Mouse (Mus musculus): Measurements from ENCODE around the gene Slc25a42.
A peak's percentile ranks its signal among the peaks of the same experiment; 100 is the strongest.

The Slc25a42 gene

GRCm38 (mm10) chr8:70172043-70172681 is 39.9 kb downstream of the Slc25a42 start, which contains the start of gene Tmem161a:
Tmem161a (plus strand) TSS chr8:70172356.
- DNase-seq (ENCODE audit: inconsistent age in 2 of 2, low spot score in 1 of 2) = peak; percentile 94 to 97

GRCm38 (mm10) chr8:70171240-70171639 is 40.9 kb downstream of the Slc25a42 start:
- DNase-seq (ENCODE audit: inconsistent age in 2 of 2, low spot score in 1 of 2) = no peak

GRCm38 (mm10) chr8:70170748-70171147 is 41.4 kb downstream of the Slc25a42 start:
- DNase-seq (ENCODE audit: inconsistent age in 2 of 2, low spot score in 1 of 2) = no peak

- no peak for DNase-seq (ENCODE audit: inconsistent age in 2 of 2, low spot score in 1 of 2)
Measured at GRCm38 (mm10) chr8:70170116-70170515, 42.0 kb downstream of the Slc25a42 start.

DNA sequence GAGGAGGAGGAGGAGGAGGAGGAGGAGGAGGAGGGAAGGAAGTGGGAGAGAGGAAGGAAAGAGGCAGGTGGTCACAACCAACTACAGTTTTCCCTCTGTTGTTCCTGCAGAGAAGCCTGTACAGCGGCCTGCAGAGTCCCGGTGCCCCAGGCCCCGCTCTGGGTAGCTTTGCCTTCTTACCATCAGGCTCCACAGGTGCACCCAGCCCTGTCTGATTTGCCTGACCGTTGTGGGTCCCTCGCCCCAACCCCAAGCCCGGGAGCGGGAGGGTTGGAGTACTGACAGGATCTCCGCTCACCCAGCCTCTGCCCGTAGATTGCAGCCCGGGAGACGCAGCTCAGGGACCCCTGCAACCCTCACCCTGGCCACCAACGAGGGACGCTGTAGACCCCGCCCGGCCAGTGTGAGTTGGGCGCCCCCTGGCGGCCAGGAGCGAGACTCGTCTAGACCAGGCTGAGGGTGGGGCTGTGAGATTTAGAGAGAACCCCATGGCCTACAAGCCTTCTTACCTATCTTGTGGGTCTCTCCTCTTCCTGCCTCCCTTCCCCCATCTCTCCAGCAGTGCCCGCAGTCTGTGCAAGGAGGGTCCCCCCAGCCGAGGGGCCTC is 45.5 kb downstream of the Slc25a42 start:
- peak; percentile 51 to 80 for DNase-seq (ENCODE audit: inconsistent age in 2 of 2, low spot score in 1 of 2)

DNA sequence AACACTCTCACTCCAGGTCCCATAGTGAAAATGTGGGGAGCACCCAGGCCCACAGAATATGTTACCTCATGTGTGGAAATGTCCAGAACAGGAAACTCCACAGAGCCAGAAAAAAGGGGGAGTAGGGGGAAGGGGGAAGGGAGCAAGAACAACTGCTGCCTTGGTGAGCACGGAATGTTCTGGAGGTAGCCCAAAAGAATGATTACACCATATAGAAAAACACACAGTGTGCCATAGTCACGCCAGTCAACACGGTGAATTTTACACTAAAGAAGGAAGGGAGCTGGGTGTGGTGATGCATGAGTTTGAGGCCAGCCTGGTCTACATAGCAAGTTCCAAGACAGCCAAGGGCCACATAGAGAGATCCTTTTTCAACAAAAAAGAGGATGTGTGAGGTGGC is 48.8 kb downstream of the Slc25a42 start:
- DNase-seq (ENCODE audit: inconsistent age in 2 of 2, low spot score in 1 of 2) = no peak

GRCm38 (mm10) chr8:70160015-70160414 is 52.1 kb downstream of the Slc25a42 start:
- no peak for DNase-seq (ENCODE audit: inconsistent age in 2 of 2, low spot score in 1 of 2)

DNA sequence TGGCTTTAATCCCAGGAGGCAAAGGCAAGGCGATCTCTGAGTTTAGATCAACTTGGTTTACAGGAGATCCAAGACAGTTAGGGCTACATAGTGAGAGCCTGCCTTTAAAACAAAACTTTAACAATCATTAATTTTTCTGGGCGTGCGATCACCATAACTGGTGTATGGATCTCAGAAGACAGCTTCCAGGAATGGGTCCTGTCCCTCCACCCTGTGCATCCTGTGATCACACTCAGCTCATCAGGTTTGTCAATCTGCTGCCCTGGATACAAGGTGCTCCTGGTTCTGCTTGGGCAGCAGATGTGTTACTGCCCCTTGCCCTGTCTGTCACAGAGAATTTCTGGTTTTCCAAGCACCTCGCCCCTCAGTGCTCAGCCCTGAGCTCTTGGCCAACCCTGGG is 52.9 kb downstream of the Slc25a42 start:
- DNase-seq (ENCODE audit: inconsistent age in 2 of 2, low spot score in 1 of 2) = no peak

DNA sequence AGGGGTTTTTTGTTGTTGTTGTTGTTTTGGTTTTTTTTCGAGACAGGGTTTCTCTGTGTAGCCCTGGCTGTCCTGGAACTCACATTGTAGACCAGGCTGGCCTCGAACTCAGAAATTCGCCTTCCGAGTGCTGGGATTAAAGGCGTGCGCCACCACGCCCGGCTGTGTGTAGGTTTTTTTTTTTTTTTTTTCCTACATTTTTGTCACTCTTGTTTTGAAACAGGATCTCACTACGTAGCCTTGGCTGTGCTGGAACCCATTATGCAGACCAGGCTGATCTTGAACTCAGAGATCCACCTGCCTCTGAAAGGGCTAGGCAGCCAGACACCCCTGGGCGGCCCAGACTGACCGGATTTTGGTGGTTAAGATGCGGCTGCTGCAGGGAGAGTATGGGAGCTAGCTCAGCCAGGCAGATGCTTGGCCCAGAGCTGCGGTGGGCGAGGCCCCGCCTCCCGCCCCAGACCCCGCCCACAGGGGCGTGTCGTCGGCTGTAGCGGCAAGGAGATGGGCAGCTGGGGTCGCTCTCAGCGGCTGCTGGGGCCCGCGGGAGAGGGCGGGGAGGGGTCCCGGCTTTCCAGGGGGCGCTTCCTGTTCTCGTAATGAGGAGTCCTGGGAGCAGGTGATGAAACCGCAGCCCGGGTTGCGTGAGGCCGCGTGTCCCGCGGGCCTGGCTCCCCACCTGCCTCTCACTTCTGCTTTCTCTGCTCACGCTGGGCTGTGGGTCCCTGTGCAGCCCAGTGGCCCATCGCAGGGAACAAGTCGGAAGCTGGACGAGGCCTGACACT is 53.8 kb downstream of the Slc25a42 start:
- peak; percentile 72 to 82 for DNase-seq (ENCODE audit: inconsistent age in 2 of 2, low spot score in 1 of 2)

DNA sequence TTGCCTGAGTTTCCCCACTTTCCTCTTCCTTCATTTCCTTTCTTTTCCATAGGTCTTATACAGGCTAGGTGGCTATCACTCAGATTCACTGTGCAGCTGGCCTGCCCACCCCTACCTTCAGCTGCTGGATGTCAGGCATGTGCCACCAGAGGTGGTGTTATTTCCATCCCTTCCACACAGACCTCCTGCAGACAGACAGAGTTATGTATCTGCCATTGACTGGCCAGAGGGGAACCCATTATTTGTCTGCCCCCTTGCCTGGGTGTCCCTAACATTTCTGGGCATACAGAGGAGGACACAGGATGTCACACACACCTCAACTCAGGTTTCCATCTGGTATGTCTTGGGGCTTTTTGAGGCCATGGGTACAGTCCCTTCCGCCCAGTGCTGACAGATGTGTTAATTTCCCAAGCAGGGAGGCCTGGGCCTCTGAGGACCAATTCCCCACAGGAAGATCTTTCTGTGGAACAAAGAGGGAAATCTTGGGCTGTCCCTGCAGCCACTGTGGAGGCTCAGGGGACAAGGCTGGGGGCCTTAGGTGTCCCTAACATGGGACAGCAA is 54.8 kb downstream of the Slc25a42 start:
- DNase-seq (ENCODE audit: inconsistent age in 2 of 2, low spot score in 1 of 2) = no peak

- peak; percentile 68 to 83 for DNase-seq (ENCODE audit: inconsistent age in 2 of 2, low spot score in 1 of 2)
Measured at GRCm38 (mm10) chr8:70152537-70153257, 59.4 kb downstream of the Slc25a42 start.

- DNase-seq (ENCODE audit: inconsistent age in 2 of 2, low spot score in 1 of 2) = no peak
Measured at GRCm38 (mm10) chr8:70150158-70150557, 61.9 kb downstream of the Slc25a42 start.

DNA sequence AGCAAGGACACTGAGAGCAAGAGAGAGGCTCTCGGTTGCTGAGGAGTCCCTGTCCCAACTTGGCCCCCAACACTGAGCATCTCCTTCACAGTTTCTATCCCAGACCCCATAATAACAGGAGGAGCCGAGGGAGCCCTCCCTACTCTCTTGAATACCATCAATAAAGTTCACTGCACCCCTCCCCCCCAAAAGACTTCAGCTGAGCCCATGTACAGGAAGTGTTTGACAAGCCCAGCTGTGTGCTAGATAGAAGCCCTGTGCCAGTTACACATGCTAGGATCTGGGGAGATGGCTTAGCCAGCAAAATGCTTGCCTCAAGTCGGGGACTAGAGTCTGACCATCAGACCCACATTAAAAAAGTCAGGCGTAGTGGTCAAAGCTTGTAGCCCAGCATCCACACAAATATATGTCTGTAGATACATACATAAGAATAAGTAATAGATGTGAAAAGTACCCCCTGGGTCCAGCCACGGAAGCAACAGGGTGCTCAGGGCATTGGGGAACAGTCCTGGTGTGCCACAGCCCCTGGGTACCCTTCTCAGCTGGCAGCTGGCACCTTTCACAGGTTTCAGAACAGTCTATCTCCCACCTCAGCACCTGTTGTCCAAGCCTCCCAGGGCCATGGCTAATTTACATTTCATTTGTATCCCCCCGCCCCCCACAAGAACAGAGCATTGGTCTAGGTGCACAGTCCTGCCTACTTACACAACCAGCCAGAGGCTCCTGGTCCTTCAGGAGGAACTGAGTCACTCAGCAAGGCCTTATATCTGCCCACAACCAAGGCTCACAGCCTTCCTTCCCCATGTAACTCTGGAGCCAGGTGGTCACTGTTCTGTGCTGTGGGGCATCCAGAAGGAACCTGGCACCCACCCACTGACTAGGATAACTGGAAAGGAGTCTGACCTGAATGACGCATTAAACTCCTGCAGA is 64.2 kb downstream of the Slc25a42 start:
- DNase-seq (ENCODE audit: inconsistent age in 2 of 2, low spot score in 1 of 2) = no peak

GRCm38 (mm10) chr8:70139981-70140380 is 72.1 kb downstream of the Slc25a42 start:
- DNase-seq (ENCODE audit: inconsistent age in 2 of 2, low spot score in 1 of 2) = no peak

DNA sequence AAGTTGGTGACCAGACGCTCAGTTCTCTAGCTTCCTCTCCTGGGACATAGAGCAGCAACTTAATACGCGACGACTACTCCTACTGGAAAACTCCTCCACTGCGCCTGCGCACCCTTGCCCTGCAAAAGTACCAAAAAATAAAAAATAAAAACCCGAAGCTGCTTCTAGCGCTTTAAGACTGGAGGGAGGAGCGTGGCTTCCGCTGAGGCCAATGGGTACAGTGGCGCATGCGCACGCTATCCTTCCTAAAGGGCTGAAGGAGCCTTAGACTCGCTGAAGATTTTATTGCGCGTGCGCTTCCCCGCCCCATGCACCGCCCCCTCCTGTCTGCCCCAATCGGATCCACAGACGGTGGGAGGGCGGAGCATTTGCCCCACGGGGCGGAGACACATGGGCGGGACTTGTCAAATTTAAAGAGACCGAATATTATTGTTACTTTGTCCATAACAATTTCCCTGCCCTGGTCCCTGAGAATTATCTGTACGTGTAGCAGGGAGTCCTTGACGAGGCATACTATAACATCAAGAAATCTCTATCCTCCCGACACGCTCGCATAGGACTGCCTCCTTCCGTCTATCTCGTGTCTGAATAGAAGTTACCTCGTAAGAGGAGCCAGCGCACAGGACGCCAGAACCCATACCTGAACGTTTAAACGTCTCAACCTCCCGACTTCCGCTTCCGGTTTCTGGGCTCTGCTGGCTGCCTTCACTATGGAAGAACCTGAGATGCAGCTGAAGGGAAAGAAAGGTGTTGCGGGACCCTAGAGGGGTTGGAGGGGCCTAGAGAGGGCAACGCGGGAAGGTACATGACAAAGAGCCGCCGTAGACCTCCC is 72.9 kb downstream of the Slc25a42 start, which contains the start of the genes Rfxank, Borcs8 and Mef2b:
TSS of gene Rfxank (minus strand) at position 129 of the 832 bp plus-strand sequence.
TSS of gene Borcs8 (plus strand) at position 474 of the 832 bp plus-strand sequence.
TSS of gene Mef2b (plus strand) at position 686 of the 832 bp plus-strand sequence.
- DNase-seq (ENCODE audit: inconsistent age in 2 of 2, low spot score in 1 of 2) = peak; percentile 99 to 100

DNA sequence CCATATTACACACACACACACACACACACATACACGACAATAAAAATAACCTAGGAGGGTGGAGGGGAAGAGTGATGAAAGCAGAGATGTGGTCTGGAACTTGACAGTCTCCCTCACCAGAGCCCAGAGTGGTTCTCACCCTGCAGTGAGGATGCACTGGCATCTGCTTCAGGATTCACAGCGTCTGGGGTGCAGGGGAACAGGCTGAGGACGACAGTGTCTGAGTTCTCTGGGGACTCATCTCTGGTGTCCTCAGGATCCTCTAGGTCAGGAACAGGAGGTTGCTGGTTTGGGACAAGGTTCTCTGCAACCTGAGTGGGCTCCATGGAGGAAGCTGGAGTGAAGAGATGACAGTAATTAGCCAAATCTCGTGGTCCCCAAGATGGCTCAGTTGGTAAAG is 74.2 kb downstream of the Slc25a42 start:
- no peak for DNase-seq (ENCODE audit: inconsistent age in 2 of 2, low spot score in 1 of 2)

GRCm38 (mm10) chr8:70136591-70136990 is 75.5 kb downstream of the Slc25a42 start:
- no peak for DNase-seq (ENCODE audit: inconsistent age in 2 of 2, low spot score in 1 of 2)

DNA sequence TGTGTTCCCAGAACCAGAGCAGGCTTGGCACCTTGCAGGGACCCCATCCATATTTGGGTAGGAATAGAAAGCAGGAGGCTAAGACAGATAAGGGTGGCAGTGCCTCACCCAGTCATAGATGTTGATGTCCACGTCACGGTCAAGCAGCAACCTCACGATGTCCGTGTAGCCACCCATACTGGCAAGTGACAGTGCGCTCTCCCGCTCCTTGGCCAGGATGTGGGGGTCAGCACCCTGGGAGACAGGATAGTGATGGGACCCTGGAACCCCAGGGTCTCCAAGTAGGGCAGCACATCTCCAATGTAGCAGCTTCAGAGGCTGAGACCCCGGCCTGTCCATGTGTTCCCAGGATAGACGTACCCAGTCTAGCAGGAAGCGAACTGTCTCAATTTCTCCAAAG is 77.2 kb downstream of the Slc25a42 start:
- no peak for DNase-seq (ENCODE audit: inconsistent age in 2 of 2, low spot score in 1 of 2)

All from adrenal gland, adult (tissue).